Mouse (Mus musculus): ENCODE data around the gene Car5b. TPM values are rescaled to one million over a fixed set of nuclear protein-coding genes. Genes with fewer than 3 reads are reported as not detected.

Car5b gene
- polyA plus RNA-seq, 1 experiment from 2014 or later, result 0.67 TPM

- H3K27ac ChIP-seq, result peak overlapping the region; percentile 28; the same call in 1 of the 2 replicates
- H3K79me2 ChIP-seq (ENCODE audit: inconsistent target), result peaks cover 11% of the 10 kb centered on the region; the same call in 1 of the 2 replicates
- H3K36me3 ChIP-seq (ENCODE audit: inconsistent target), result no peaks in the 10 kb centered on the region
- no peak overlapping the region for H3K4me3 ChIP-seq (ENCODE audit: inconsistent target)
These were observed 98.2 kb downstream of the Car5b start for GRCm38 (mm10) chrX:163929550-163929949.

Other genes starting within 250 kb of the Car5b start
- gene Ap1s2, start 119.0 kb downstream of the Car5b start, polyA plus RNA-seq (2018), result 95.1 to 153 TPM (median 101 TPM) in 3 replicates
- gene Zrsr2, start 69.3 kb downstream of the Car5b start, polyA plus RNA-seq (2018), result 19.2 to 59.9 TPM (median 23.2 TPM) in 3 replicates
- gene Siah1b, start 48.5 kb upstream of the Car5b start, polyA plus RNA-seq (2018), result 2.0 to 4.1 TPM (median 2.7 TPM) in 3 replicates
- gene Cltrn, start 60.8 kb upstream of the Car5b start, polyA plus RNA-seq (2018), result not detected in 3 replicates
- not detected in 3 replicates for gene Ace2, start 111.3 kb upstream of the Car5b start, polyA plus RNA-seq (2018)
- gene Bmx, start 230.2 kb upstream of the Car5b start, polyA plus RNA-seq (2018), result 0.12 to 0.13 TPM in 2 of 3 replicates, not detected in the other
- 1.5 to 3.9 TPM (median 2.4 TPM) in 3 replicates for gene Pir, start 241.4 kb upstream of the Car5b start, polyA plus RNA-seq (2018)

Measured in macrophage (primary cell).